Mouse (Mus musculus) kidney, adult 2 months (tissue): ENCODE data around the gene Tas1r2.

Experiments used
- CTCF ChIP-seq: fragments of 200-500 bp; conservative IDR thresholded peaks from 2 replicates; pipeline ENCODE4 v1.5.1; 2011; ENCODE audit warnings: low read depth, mild to moderate bottlenecking, control low read depth, low read length, moderate library complexity, mixed read lengths; ENCODE audit not compliant: insufficient read depth, insufficient read length
- POLR2A ChIP-seq: fragments of 200-500 bp; IDR thresholded peaks from one replicate; pipeline ENCODE4 v1.6.1; 2011; ENCODE audit warnings: low read depth, low read length, control low read depth

- TF ChIP-seq POLR2A = no peak
- no peak for TF ChIP-seq CTCF
These were observed 65.6 kb downstream of the Tas1r2 start for GRCm38 (mm10) chr4:139718978-139719377.
